Mouse (Mus musculus) midbrain, embryonic 10.5 days (tissue): ENCODE measurements around the gene AI661453. TPM values are rescaled to one million over a fixed set of nuclear protein-coding genes. Genes with fewer than 3 reads are reported as not detected.
A peak's percentile ranks its signal among the peaks of the same experiment; 100 is the strongest.

Source experiments
- DNase-seq: peaks from one replicate; pipeline ENCODE4 v3.0.0-alpha.2; 2017; ENCODE audit warnings: low spot score
- H3K27ac ChIP-seq: fragments of 300-500 bp; sonication (generic); replicated peaks from 2 replicates; pipeline ENCODE4 v1.5.1; 2016; ENCODE audit warnings: mild to moderate bottlenecking
- H3K27me3 ChIP-seq: fragments of 300-500 bp; sonication (generic); 2 replicates; pipeline ENCODE4 v1.6.1; 2016; ENCODE audit warnings: low read depth, mild to moderate bottlenecking; ENCODE audit not compliant: poor library complexity, severe bottlenecking
- H3K36me3 ChIP-seq: fragments of 300-500 bp; sonication (generic); 2 replicates; pipeline ENCODE4 v1.6.1; 2016; ENCODE audit warnings: mild to moderate bottlenecking, moderate library complexity
- H3K4me1 ChIP-seq: fragments of 300-500 bp; sonication (generic); 2 replicates; pipeline ENCODE4 v1.6.1; 2016
- H3K4me3 ChIP-seq: fragments of 300-500 bp; sonication (generic); 2 replicates; pipeline ENCODE4 v1.5.1; 2016; ENCODE audit warnings: mild to moderate bottlenecking, moderate library complexity
- H3K9me3 ChIP-seq: fragments of 300-500 bp; sonication (generic); replicated peaks from 2 replicates; pipeline ENCODE4 v1.6.1; 2016; ENCODE audit warnings: mild to moderate bottlenecking
- WGBS: fragments of 180-500 bp; shearing (Covaris S2); methylation state at CpG from one replicate; pipeline ENCODE4 v1.1.7; 2016; 5-methylcytosine and 5-hydroxymethylcytosine counted together
- polyA plus RNA-seq: library from polyadenylated mRNA; unstranded; fragments of >200 nt; fragmentation: Nextera tagmentation; extraction: Ambion mirVana; gene quantifications from 2 replicates; pipeline ENCODE4 v1.2.1, GENCODE M21; 2016

Gene AI661453
- polyA plus RNA-seq, 1 experiment from 2014 or later = 0.20 TPM

- no peaks in the 10 kb centered on the region for H3K36me3 ChIP-seq
- H3K27me3 ChIP-seq = no peaks in the 10 kb centered on the region
- peaks cover 44% of the 10 kb centered on the region for H3K4me1 ChIP-seq
- no peak for DNase-seq
- no peak overlapping the region for H3K27ac ChIP-seq
- no peak overlapping the region for H3K4me3 ChIP-seq
- WGBS = 73% methylated on average over 9 of the region's 9 CpGs
- no peaks in the 10 kb centered on the region for H3K9me3 ChIP-seq
Measured at GRCm38 (mm10) chr17:47509031-47509705, 72.8 kb downstream of the AI661453 start.

DNA sequence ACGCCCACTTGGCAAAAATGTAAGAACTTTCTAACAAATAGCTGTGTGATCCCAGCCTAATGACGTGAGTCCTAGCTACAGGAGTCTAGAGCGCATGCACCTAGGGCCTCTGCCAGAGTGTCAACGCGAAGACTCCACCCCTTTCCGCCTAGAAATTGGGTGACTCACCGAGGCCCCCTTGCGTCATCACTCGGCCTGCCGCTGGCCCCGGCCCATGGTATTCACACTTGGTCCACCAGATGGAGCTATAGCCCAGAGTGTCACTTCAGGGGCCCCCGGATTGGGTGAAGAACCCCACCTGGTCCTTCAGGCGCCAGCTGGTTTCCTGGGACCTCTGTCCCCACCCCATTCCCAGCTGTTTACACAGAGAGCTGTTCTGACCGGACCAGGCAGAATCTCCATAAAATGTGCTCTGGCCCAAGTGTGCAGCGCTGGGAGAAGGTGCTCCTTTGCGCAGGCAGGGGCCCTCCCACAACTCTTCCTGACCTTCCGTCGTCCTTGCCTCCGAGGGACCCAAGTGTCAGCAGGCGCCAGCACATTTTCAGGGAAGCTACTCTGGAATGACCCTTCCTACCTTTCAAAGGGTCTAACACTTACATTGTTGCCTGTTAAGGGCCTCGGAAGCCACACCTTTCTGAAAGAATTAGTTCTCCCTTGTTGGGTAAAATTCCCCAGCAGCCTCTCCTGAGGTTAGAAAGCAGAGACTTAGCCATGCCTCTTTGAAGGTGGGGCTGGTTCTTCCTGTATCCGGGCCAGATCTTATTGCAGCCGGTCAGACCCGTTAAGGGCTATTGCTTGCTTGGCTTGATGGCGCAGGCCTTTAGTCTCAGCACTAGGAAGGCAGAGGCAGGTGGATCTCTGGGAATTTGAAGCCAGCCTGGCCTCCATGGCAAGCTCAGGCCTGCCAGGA, 75.0 kb downstream of the AI661453 start:
- Histone ChIP-seq H3K27me3 (no peaks in the 10 kb centered on the region), H3K4me1 (peaks cover 23% of the 10 kb centered on the region), H3K27ac (peak overlapping the region; percentile 85), H3K36me3 (peaks cover 3% of the 10 kb centered on the region; the same call in 1 of the 2 replicates), H3K9me3 (no peaks in the 10 kb centered on the region), H3K4me3 (peak overlapping the region; percentile 42)
- 18% methylated on average over 25 of the region's 25 CpGs for WGBS
- peak; percentile 95 for DNase-seq

- WGBS = 76% methylated on average over 10 of the region's 10 CpGs
- no peak overlapping the region for H3K4me3 ChIP-seq
- H3K36me3 ChIP-seq = peaks cover 3% of the 10 kb centered on the region; the same call in 1 of the 2 replicates
- peak overlapping the region; percentile 55; the same call in 1 of the 2 replicates for H3K27ac ChIP-seq
- no peaks in the 10 kb centered on the region for H3K27me3 ChIP-seq
- no peak for DNase-seq
- no peaks in the 10 kb centered on the region for H3K9me3 ChIP-seq
- H3K4me1 ChIP-seq = peaks cover 29% of the 10 kb centered on the region
Measured at GRCm38 (mm10) chr17:47512956-47513775, 76.8 kb downstream of the AI661453 start.

- peaks cover 3% of the 10 kb centered on the region; the same call in 1 of the 2 replicates for H3K36me3 ChIP-seq
- H3K4me3 ChIP-seq = no peak overlapping the region
- no peak overlapping the region for H3K27ac ChIP-seq
- H3K4me1 ChIP-seq = peaks cover 37% of the 10 kb centered on the region
- 84% methylated on average over 7 of the region's 7 CpGs for WGBS
- H3K9me3 ChIP-seq = no peaks in the 10 kb centered on the region
- no peak for DNase-seq
- H3K27me3 ChIP-seq = no peaks in the 10 kb centered on the region
Measured at GRCm38 (mm10) chr17:47515180-47515844, 78.9 kb downstream of the AI661453 start.

DNA sequence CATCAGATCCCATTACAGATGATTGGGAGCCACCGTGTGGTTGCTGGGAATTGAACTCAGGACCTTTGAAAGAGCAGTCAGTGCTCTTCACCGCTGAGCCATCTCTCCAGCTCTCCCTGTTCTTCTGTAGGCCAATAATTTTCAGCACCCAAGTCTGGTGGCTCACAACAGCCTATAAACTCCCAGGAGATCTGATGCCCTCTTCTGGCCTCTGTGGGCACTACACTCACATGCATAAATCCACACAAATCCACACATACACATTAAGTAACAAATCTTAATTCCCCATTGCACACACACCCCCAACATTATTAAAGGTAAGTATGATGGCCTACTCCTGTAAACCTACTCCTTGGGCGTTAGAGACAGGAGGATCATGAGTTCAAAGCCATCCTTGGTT, 79.8 kb downstream of the AI661453 start:
- Histone ChIP-seq H3K27me3 (no peaks in the 10 kb centered on the region), H3K27ac (no peak overlapping the region), H3K4me1 (peaks cover 36% of the 10 kb centered on the region), H3K36me3 (peaks cover 3% of the 10 kb centered on the region; the same call in 1 of the 2 replicates), H3K4me3 (no peak overlapping the region), H3K9me3 (no peaks in the 10 kb centered on the region)
- 97% methylated on average over 3 of the region's 3 CpGs for WGBS
- DNase-seq = no peak

DNA sequence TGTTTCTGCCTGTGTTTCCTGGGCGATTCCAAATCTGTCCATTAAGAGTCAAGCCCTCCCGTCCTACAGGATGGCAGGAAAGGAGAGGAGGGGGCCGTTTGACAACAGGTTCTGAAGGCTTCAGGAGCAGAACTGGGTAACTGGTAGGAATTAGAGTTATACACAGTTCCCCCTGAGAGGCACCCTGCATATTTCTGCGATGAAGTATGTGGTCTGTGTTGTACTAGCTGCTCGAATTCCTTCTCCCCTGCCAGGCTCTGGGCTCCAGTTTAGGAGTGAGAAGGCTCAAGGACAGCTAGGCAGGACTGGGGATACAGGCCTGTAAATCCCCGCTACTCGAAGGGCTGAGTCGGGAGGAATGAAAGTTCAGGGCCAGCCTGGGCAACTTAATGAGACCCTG, 81.8 kb downstream of the AI661453 start:
- Histone ChIP-seq H3K36me3 (peaks cover 3% of the 10 kb centered on the region; the same call in 1 of the 2 replicates), H3K27me3 (no peaks in the 10 kb centered on the region), H3K27ac (peak overlapping the region; percentile 81), H3K4me3 (0 out of 2 replicates have a peak overlapping the region, but pooled peaks have one; percentile 9), H3K9me3 (no peaks in the 10 kb centered on the region), H3K4me1 (peaks cover 47% of the 10 kb centered on the region)
- no peak for DNase-seq
- 51% methylated on average over 8 of the region's 8 CpGs for WGBS

Other genes starting within 250 kb of the AI661453 start
- gene Mrps10, start 67.7 kb upstream of the AI661453 start, polyA plus RNA-seq = 83.8 and 84.2 TPM in 2 replicates
- 1.2 and 2.2 TPM in 2 replicates for gene Guca1b, start 51.2 kb upstream of the AI661453 start, polyA plus RNA-seq
- 5.2 and 5.8 TPM in 2 replicates for gene Guca1a, start 36.0 kb upstream of the AI661453 start, polyA plus RNA-seq
- 0.21 and 0.33 TPM in 2 replicates for gene 1700001C19Rik, start 761 bp downstream of the AI661453 start, polyA plus RNA-seq
- gene Taf8, start 65.7 kb downstream of the AI661453 start, polyA plus RNA-seq = 31.4 and 33.8 TPM in 2 replicates
- gene Ccnd3, start 68.4 kb downstream of the AI661453 start, polyA plus RNA-seq = 270 and 341 TPM in 2 replicates
- 41.2 and 41.9 TPM in 2 replicates for gene Bysl, start 174.9 kb downstream of the AI661453 start, polyA plus RNA-seq
- gene Med20, start 175.0 kb downstream of the AI661453 start, polyA plus RNA-seq = 43.2 and 45.9 TPM in 2 replicates
- gene Gm20517, start 175.0 kb downstream of the AI661453 start, polyA plus RNA-seq = 1.4 and 2.2 TPM in 2 replicates
- gene Usp49, start 194.1 kb downstream of the AI661453 start, polyA plus RNA-seq = 4.9 and 7.3 TPM in 2 replicates